Mouse (Mus musculus): ENCODE data around the gene Ibsp. TPM values are rescaled to one million over a fixed set of nuclear protein-coding genes. Genes with fewer than 3 reads are reported as not detected.

The Ibsp gene
- polyA plus RNA-seq (2015; fragmentation: Nextera tagmentation; extraction: Ambion mirVana): not detected in 2 replicates

DNA sequence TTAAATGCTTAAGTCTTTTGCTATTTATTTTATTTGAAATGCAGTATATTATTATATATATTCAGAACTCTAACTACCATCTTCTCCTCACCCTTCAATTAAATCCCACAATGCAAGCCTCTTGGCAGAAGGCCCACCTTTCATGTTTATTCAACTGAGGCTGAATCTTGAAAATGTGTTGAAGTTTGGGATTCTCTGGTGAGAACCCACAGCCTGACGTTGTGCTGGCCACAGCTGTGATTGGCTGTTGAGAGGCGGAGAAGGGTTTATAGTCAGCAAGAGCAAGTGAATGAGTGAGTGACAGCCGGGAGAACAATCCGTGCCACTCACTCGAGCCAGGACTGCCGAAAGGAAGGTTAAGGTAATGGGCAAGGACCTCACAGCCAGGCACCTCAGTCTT lies at the start of gene Ibsp:
Gene Ibsp (plus strand): TSS at position 178 of the 400 bp plus-strand sequence.
- Histone ChIP-seq H3K4me1 (replicated peaks) (no peaks in the 10 kb centered on the region), H3K4me3 (replicated peaks) (no peak within 1 kb of the TSS), H3K4me2 (no peak within 1 kb of the TSS), H3K27me3 (no peaks in the 10 kb centered on the region), H3K36me3 (no peaks in the 10 kb centered on the region), H3K27ac (no peak within 1 kb of the TSS), H3K9ac (no peak within 1 kb of the TSS), H3K9me3 (replicated peaks) (no peaks in the 10 kb centered on the region)
- DNase-seq (no peak), ATAC-seq (ENCODE audit: low read depth) (no peak)
- 60% methylated on average over 6 of the region's 6 CpGs for WGBS (ENCODE audit: insufficient replicate concordance)

DNA sequence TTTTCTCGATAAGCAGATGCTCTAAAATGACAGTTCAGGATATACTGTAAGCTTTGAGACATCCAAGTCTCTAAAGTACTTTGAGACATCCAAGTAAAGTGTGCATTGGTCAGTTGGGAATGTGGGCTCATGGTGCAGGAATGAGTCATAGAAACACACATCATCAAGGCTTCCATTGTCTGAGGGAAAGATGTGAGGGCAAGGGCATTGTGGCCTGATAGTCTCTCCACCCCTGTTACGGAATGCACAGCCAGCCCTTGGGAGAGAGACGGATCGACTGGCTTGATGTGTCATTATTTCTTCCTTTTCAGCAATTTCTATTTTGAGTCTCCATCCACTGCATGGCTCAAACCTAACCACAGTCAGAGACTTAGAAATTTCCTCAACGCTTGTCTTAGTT lies 47.2 kb upstream of the Ibsp start:
- ATAC-seq (ENCODE audit: low read depth) (no peak), DNase-seq (no peak)
- H3K4me1 ChIP-seq (replicated peaks): no peaks in the 10 kb centered on the region
- no peak overlapping the region for H3K27ac ChIP-seq
- no peaks in the 10 kb centered on the region for H3K9me3 ChIP-seq (replicated peaks)
- H3K36me3 ChIP-seq: no peaks in the 10 kb centered on the region
- H3K4me3 ChIP-seq (replicated peaks): no peak overlapping the region
- no peaks in the 10 kb centered on the region for H3K27me3 ChIP-seq
- no peak overlapping the region for H3K9ac ChIP-seq
- WGBS (ENCODE audit: insufficient replicate concordance): 56% methylated on average over 5 of the region's 5 CpGs
- no peak overlapping the region for H3K4me2 ChIP-seq

DNA sequence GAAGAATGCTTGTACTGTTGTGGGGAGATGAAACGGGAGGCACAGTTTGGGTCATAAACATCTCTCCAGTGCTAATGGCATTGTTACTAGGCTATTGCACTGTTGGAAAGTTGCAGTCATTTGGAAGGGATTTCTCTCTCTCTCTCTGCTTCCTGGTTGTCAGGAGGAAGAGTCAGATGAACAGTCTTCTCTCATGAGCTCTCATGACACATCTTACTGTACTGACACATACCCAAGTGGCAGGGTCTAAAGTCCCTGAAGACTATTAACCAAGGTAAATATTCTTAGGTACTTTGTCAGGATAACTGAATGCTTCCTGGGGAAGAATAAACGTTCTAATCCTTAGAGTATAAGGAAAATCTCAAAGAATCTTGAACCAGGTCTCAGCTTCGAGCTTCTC lies 42.4 kb upstream of the Ibsp start:
- Histone ChIP-seq H3K4me2 (no peak overlapping the region), H3K9ac (no peak overlapping the region), H3K9me3 (replicated peaks) (no peaks in the 10 kb centered on the region), H3K27me3 (no peaks in the 10 kb centered on the region), H3K27ac (no peak overlapping the region), H3K4me1 (replicated peaks) (no peaks in the 10 kb centered on the region), H3K4me3 (replicated peaks) (no peak overlapping the region), H3K36me3 (no peaks in the 10 kb centered on the region)
- DNase-seq: no peak
- ATAC-seq (ENCODE audit: low read depth): no peak
- 48% methylated on average over 3 of the region's 3 CpGs for WGBS (ENCODE audit: insufficient replicate concordance)

DNA sequence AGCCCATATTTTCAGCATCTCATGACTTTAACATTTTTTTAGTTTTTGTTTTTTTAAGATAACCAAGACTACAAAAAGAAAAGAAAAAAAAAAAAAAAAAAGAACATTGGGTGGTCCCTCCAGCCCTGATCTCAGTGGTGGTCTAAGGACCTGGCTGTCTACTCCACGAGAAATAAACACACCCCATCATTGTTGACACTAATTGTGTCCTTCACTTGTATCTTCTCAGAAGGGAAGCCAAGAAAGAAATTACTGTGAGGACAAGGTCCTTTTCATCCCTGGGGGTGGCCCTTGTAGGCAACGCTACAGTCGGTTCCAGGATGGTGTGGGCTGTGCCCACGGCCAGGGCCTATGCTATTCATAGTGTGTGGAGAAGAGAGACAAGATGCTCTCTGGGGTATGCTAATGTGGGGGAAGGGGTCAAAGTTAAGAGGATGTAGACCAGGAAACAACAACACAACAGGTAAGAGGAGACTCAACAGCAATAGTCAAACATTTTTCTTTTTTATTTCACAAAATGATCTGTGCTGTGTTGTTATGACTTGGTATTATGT lies 37.0 kb upstream of the Ibsp start:
- Histone ChIP-seq H3K9me3 (replicated peaks) (no peaks in the 10 kb centered on the region), H3K27me3 (no peaks in the 10 kb centered on the region), H3K4me3 (replicated peaks) (no peak overlapping the region), H3K4me1 (replicated peaks) (no peaks in the 10 kb centered on the region), H3K9ac (no peak overlapping the region), H3K27ac (no peak overlapping the region), H3K4me2 (no peak overlapping the region), H3K36me3 (no peaks in the 10 kb centered on the region)
- DNase-seq (no peak), ATAC-seq (ENCODE audit: low read depth) (no peak)
- whole genome bisulfite sequencing (ENCODE audit: insufficient replicate concordance): 63% methylated on average over 4 of the region's 4 CpGs

DNA sequence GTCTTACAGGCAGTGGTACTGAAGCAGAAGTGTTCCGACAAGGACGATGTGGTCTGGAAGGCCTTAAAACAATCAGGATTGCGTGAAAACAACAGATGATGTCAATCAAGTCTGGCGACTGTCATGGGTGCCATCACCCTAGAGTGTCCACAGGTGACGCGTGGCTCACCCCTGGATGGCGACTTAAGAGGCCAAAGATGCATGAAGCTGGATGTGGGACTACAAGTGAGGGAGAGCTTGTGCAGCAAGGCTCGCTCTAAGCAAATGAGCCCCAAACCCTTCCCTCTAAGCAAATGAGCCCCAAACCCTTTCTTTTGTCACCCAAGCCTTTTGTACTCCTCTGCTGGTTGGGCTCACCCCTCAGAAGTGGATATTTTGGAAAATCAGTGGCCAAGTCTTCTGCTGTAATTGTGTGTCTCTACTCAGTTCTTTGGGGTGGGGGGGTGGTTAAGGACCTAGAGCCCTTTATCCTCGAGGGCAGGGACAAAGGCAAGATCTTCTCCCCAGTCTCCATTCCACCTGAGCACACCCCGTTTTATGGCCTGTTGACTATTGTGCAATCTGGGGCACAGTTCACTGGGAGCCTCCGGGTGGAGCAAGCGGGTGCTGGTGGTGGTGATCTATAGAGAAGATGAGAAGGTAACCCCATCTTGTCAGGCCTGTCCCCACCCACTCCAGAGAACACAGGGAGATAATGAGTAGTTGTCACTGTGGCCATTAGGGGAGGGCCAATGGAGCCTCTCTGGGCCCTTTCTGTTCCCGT lies 35.8 kb upstream of the Ibsp start:
- Histone ChIP-seq H3K4me2 (no peak overlapping the region), H3K4me3 (replicated peaks) (no peak overlapping the region), H3K9me3 (replicated peaks) (no peaks in the 10 kb centered on the region), H3K9ac (no peak overlapping the region), H3K36me3 (no peaks in the 10 kb centered on the region), H3K27me3 (no peaks in the 10 kb centered on the region), H3K27ac (no peak overlapping the region), H3K4me1 (replicated peaks) (no peaks in the 10 kb centered on the region)
- 67% methylated on average over 13 of the region's 13 CpGs for WGBS (ENCODE audit: insufficient replicate concordance)
- no peak for ATAC-seq (ENCODE audit: low read depth)
- DNase-seq: no peak

DNA sequence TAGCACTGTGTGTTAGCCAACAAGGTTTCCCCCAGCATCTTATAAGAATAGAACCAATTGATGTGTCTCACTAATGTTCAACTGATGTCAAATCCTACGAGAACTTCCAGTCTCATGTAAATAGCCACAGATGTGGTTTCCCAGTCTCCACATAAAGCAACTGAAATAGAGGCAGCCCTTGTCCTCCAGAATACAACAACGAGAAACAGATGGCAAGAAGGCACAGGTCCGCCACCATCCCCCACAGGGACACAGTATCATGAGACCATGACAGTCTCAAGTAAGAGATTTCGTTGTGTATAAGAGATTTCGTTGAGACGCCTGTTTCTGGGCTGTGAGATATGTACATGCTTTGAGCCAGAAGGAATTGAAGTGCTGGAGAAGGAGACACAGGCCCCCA lies 4.8 kb upstream of the Ibsp start:
- H3K4me3 ChIP-seq (replicated peaks): no peak overlapping the region
- H3K9ac ChIP-seq: no peak overlapping the region
- no peaks in the 10 kb centered on the region for H3K4me1 ChIP-seq (replicated peaks)
- no peaks in the 10 kb centered on the region; the same call in 1 of the 2 replicates for H3K9me3 ChIP-seq (replicated peaks)
- H3K36me3 ChIP-seq: no peaks in the 10 kb centered on the region
- no peak for ATAC-seq (ENCODE audit: low read depth)
- no peaks in the 10 kb centered on the region for H3K27me3 ChIP-seq
- WGBS (ENCODE audit: insufficient replicate concordance): 61% methylated on average over 6 of the region's 6 CpGs
- H3K4me2 ChIP-seq: no peak overlapping the region
- DNase-seq: no peak
- H3K27ac ChIP-seq: no peak overlapping the region

DNA sequence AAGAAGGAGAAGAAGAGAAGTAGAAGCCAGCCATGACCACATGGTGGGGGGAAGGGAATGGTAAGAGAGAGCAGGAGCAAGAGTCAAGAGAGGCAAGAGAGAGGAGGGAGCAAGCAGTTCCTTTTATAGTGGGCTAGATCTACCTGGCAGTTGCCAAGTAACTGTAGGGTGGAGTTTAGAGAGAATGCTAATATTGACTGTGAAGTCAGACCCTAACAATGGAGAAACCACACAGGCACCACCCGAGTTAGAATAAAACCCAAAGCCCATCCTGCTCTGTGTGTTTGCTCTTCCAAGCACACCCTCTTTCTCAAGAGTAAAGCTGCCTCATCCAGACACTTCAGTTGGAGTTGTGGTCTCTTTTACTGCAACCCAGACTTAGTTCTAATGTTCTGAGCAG lies 15.1 kb downstream of the Ibsp start:
- Histone ChIP-seq H3K4me1 (replicated peaks) (no peaks in the 10 kb centered on the region), H3K36me3 (no peaks in the 10 kb centered on the region), H3K9ac (no peak overlapping the region), H3K4me2 (no peak overlapping the region), H3K27ac (no peak overlapping the region), H3K4me3 (replicated peaks) (no peak overlapping the region), H3K9me3 (replicated peaks) (no peaks in the 10 kb centered on the region), H3K27me3 (no peaks in the 10 kb centered on the region)
- no peak for DNase-seq
- 33% methylated on average over 1 of the region's 1 CpGs for WGBS (ENCODE audit: insufficient replicate concordance)
- ATAC-seq (ENCODE audit: low read depth): no peak

DNA sequence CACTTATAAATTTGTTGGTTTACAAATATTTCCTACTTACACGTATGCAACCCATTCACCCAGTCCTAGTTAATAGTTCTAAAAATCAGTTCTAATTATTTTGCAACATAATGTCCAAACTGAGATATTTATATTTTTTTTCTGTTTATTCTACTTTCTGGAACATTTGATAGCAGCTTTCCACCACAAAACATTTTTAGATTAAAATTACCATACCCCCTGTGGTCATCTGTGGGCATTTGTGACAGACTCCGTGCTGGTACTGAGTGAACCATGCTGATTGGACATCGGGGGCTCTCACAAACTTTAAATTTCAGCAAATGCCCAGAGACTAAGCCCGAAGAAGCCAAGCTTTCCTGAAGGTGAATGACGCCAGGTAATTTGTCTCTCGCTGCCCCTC lies 26.1 kb downstream of the Ibsp start, which contains the start of gene Mepe:
Gene Mepe (plus strand): TSS at position 301 of the 400 bp plus-strand sequence.
- no peaks in the 10 kb centered on the region for H3K36me3 ChIP-seq
- ATAC-seq (ENCODE audit: low read depth): no peak
- DNase-seq: no peak
- no peaks in the 10 kb centered on the region for H3K4me1 ChIP-seq (replicated peaks)
- H3K4me2 ChIP-seq: no peak within 1 kb of the TSS
- no peaks in the 10 kb centered on the region for H3K9me3 ChIP-seq (replicated peaks)
- H3K4me3 ChIP-seq (replicated peaks): no peak within 1 kb of the TSS
- H3K27me3 ChIP-seq: no peaks in the 10 kb centered on the region
- H3K9ac ChIP-seq: no peak within 1 kb of the TSS
- H3K27ac ChIP-seq: no peak within 1 kb of the TSS
- 68% methylated on average over 6 of the region's 6 CpGs for WGBS (ENCODE audit: insufficient replicate concordance)

DNA sequence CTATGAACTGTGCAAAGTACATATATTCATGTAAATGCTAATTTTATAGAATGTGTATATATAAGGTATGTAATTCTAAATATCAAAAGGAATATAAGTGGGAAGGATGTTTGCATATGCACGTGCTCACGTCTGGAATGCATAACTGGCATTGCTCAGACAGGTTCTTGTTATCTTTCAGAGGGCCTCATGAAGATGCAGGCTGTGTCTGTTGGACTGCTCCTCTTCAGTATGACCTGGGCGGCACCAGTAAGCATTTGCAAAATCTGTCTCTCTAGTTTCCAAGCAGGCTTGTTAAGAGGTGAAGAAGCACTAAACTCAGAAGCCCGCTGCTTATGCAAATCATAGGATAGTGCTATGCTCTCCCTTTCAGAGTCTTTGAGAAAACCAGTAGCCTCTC lies 27.9 kb downstream of the Ibsp start:
- Histone ChIP-seq H3K4me3 (replicated peaks) (no peak overlapping the region), H3K27ac (no peak overlapping the region), H3K9me3 (replicated peaks) (no peaks in the 10 kb centered on the region), H3K9ac (no peak overlapping the region), H3K36me3 (no peaks in the 10 kb centered on the region), H3K4me1 (replicated peaks) (no peaks in the 10 kb centered on the region), H3K4me2 (no peak overlapping the region), H3K27me3 (no peaks in the 10 kb centered on the region)
- ATAC-seq (ENCODE audit: low read depth) (no peak), DNase-seq (no peak)
- WGBS (ENCODE audit: insufficient replicate concordance): 67% methylated on average over 4 of the region's 4 CpGs

DNA sequence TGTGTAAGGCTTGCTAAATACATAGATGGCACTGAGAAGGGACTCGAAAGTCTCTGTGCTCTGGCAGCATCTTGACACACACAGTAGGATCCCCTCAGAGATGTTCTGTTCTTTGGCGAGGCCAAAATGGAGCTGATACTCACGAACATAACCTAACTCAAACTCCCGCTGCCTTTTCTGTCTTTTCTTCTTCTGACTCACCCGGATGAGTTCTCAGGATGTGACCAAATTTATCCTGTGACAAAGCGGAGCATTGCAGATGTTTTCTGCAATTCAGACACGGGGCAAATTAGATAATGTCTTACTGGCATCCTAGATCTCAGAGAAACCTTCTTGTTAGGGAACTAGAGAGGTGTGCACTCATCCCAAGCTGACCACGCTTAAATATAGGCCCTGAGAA lies 28.4 kb downstream of the Ibsp start:
- DNase-seq (no peak), ATAC-seq (ENCODE audit: low read depth) (no peak)
- Histone ChIP-seq H3K4me1 (replicated peaks) (no peaks in the 10 kb centered on the region), H3K27ac (no peak overlapping the region), H3K4me3 (replicated peaks) (no peak overlapping the region), H3K36me3 (no peaks in the 10 kb centered on the region), H3K27me3 (no peaks in the 10 kb centered on the region), H3K9me3 (replicated peaks) (no peaks in the 10 kb centered on the region), H3K4me2 (no peak overlapping the region), H3K9ac (no peak overlapping the region)
- WGBS (ENCODE audit: insufficient replicate concordance): 57% methylated on average over 8 of the region's 8 CpGs

DNA sequence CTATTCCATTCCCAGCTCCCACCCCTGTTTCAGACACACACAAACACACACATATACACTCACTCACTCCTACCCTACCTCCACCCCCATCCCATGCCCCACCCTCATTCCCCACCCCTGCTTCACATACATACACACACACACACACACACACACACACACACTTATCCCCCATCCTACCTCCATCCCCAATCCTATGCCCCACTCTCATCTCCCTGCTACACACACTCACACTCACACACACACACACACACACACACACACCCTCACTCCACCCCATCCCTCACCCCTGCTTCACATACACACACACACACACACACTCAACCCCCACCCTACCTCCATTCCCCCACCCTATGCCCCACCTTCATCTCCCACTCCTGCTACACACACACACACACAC lies 28.9 kb downstream of the Ibsp start:
- Histone ChIP-seq H3K27ac (no peak overlapping the region), H3K36me3 (no peaks in the 10 kb centered on the region), H3K4me3 (replicated peaks) (no peak overlapping the region), H3K9ac (no peak overlapping the region), H3K4me2 (no peak overlapping the region), H3K27me3 (no peaks in the 10 kb centered on the region), H3K9me3 (replicated peaks) (no peaks in the 10 kb centered on the region), H3K4me1 (replicated peaks) (no peaks in the 10 kb centered on the region)
- DNase-seq (no peak), ATAC-seq (ENCODE audit: low read depth) (no peak)

DNA sequence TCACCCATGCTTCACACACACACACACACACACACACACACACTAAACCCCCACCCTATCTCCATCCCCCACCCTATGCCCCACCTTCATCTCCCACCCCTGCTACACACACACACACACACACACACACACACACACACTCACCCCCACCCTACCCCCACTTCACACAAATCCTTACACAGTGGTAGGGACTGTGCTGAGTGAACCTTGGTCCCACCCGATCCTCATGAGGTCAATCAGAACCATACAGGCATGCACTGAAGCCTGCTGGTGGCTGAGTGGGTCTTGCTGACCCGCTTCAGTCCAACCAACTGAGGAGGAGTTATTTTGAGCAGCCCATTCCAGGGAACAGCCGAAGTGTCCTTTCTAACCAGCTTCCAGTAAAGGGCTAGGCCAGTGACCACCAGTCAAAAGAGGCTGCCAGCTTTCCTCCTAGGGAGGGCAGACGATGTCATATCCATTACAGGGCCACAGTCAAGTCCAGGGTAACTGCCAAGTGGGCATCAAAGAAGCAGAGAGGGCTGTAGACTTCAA lies 29.4 kb downstream of the Ibsp start:
- no peak overlapping the region for H3K4me3 ChIP-seq (replicated peaks)
- DNase-seq: no peak
- no peak overlapping the region for H3K4me2 ChIP-seq
- no peaks in the 10 kb centered on the region for H3K27me3 ChIP-seq
- H3K9me3 ChIP-seq (replicated peaks): no peaks in the 10 kb centered on the region
- ATAC-seq (ENCODE audit: low read depth): no peak
- WGBS (ENCODE audit: insufficient replicate concordance): 61% methylated on average over 4 of the region's 4 CpGs
- no peak overlapping the region for H3K27ac ChIP-seq
- H3K36me3 ChIP-seq: no peaks in the 10 kb centered on the region
- no peaks in the 10 kb centered on the region for H3K4me1 ChIP-seq (replicated peaks)
- H3K9ac ChIP-seq: no peak overlapping the region

Measured in liver, embryonic 13.5 days (tissue).